Mouse (Mus musculus): ENCODE results near the gene Mfng. TPM values are rescaled to one million over a fixed set of nuclear protein-coding genes. Genes with fewer than 3 reads are reported as not detected.

The Mfng gene
- total RNA-seq, 1 experiment = 7.3 TPM

GRCm38 (mm10) chr15:78712335-78713258 is 60.7 kb downstream of the Mfng start:
- peak overlapping the region; percentile 63 to 66 for H3K4me3 ChIP-seq (ENCODE audit: insufficient read depth in 1 of 2, low read depth in 1 of 2, low read length in 2 of 2, poor library complexity in 1 of 2, severe bottlenecking in 1 of 2)

DNA sequence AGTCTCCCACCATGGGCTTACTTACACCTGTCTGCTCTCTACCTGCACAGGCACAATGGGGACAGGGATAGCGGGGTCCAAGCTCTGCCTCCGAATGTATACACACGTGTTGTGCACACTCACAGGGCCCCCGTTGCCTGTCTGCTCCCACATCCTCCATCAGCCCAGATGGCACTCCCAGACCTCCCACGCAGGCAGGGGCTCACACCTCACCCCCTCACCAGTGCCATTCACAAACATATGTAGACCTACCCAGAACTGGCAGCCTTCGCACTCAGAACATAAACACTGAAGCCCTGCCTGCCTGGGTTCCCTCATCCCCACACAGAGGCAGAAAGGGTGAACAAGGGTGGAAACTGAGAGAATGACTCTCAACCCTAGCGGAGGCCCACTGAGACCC is 61.3 kb downstream of the Mfng start:
- no peak for DNase-seq (ENCODE audit: low read depth, low spot score)
- Histone ChIP-seq H3K4me3 (ENCODE audit: insufficient read depth in 1 of 2, low read depth in 1 of 2, low read length in 2 of 2, poor library complexity in 1 of 2, severe bottlenecking in 1 of 2) (no peak overlapping the region), H3K36me3 (ENCODE audit: control insufficient read depth, insufficient read depth, low read length, poor library complexity, severe bottlenecking) (no peaks in the 10 kb centered on the region), H3K27ac (ENCODE audit: insufficient read depth, low read depth, low read length, poor library complexity, severe bottlenecking) (no peak overlapping the region), H3K4me1 (ENCODE audit: control insufficient read depth in 2 of 2, insufficient read depth in 2 of 2, low read length in 2 of 2, poor library complexity in 1 of 2) (peaks cover 0 to 5% of the 10 kb centered on the region in 2 experiments; a peak in 1 of 4 replicates), H3K9ac (ENCODE audit: insufficient read depth, low read depth, low read length, poor library complexity, severe bottlenecking) (no peak overlapping the region), H3K9me3 (ENCODE audit: control insufficient read depth, insufficient read depth, low read depth, low read length) (no peaks in the 10 kb centered on the region)
- TF ChIP-seq CHD2 (IDR thresholded peaks at IDR 0.05; ENCODE audit: low read depth, low read length) = no peak
- no peak for TF ChIP-seq HCFC1 (IDR thresholded peaks at IDR 0.05; ENCODE audit: borderline replicate concordance, insufficient read depth, low read length)
- no peak for TF ChIP-seq ZNF384 (IDR thresholded peaks at IDR 0.05; ENCODE audit: low read depth, low read length)
- TF ChIP-seq ZC3H11A (IDR thresholded peaks at IDR 0.05; ENCODE audit: borderline replicate concordance, low read depth, low read length) = no peak
- TF ChIP-seq MAFK (IDR thresholded peaks at IDR 0.05; ENCODE audit: insufficient read depth, low read depth, low read length) = no peak
- in situ Hi-C loops (cut with MboI; ENCODE audit: low sequenced_read_pairs in 2 of 2, unreplicated experiment in 2 of 2) = no loop called here

More at GRCm38 (mm10) chr15:78712335-78713258, 60.7 kb downstream of the Mfng start:
- H3K9me3 ChIP-seq (ENCODE audit: control insufficient read depth, insufficient read depth, low read depth, low read length) = no peaks in the 10 kb centered on the region
- no peak overlapping the region for H3K9ac ChIP-seq (ENCODE audit: insufficient read depth, low read depth, low read length, poor library complexity, severe bottlenecking)
- no peaks in the 10 kb centered on the region for H3K36me3 ChIP-seq (ENCODE audit: control insufficient read depth, insufficient read depth, low read length, poor library complexity, severe bottlenecking)
- in situ Hi-C loops (cut with MboI; ENCODE audit: low sequenced_read_pairs in 2 of 2, unreplicated experiment in 2 of 2) = no loop called here
- peaks cover 0 to 6% of the 10 kb centered on the region in 2 experiments; a peak in 1 of 4 replicates for H3K4me1 ChIP-seq (ENCODE audit: control insufficient read depth in 2 of 2, insufficient read depth in 2 of 2, low read length in 2 of 2, poor library complexity in 1 of 2)
- DNase-seq (ENCODE audit: low read depth, low spot score) = peak; percentile 59
- H3K27ac ChIP-seq (ENCODE audit: insufficient read depth, low read depth, low read length, poor library complexity, severe bottlenecking) = no peak overlapping the region
- TF ChIP-seq ZNF384 (IDR thresholded peaks at IDR 0.05; ENCODE audit: low read depth, low read length) = no peak
- no peak for TF ChIP-seq CHD2 (IDR thresholded peaks at IDR 0.05; ENCODE audit: low read depth, low read length)

- TF ChIP-seq HCFC1 (IDR thresholded peaks at IDR 0.05; ENCODE audit: borderline replicate concordance, insufficient read depth, low read length) (no peak), CHD2 (IDR thresholded peaks at IDR 0.05; ENCODE audit: low read depth, low read length) (no peak), ZC3H11A (IDR thresholded peaks at IDR 0.05; ENCODE audit: borderline replicate concordance, low read depth, low read length) (no peak), ZNF384 (IDR thresholded peaks at IDR 0.05; ENCODE audit: low read depth, low read length) (no peak), MAFK (IDR thresholded peaks at IDR 0.05; ENCODE audit: insufficient read depth, low read depth, low read length) (no peak)
- H3K27ac ChIP-seq (ENCODE audit: insufficient read depth, low read depth, low read length, poor library complexity, severe bottlenecking) = no peak overlapping the region
- H3K36me3 ChIP-seq (ENCODE audit: control insufficient read depth, insufficient read depth, low read length, poor library complexity, severe bottlenecking) = no peaks in the 10 kb centered on the region
- no peak for DNase-seq (ENCODE audit: low read depth, low spot score)
- H3K9me3 ChIP-seq (ENCODE audit: control insufficient read depth, insufficient read depth, low read depth, low read length) = no peaks in the 10 kb centered on the region
- in situ Hi-C loops (cut with MboI; ENCODE audit: low sequenced_read_pairs in 2 of 2, unreplicated experiment in 2 of 2) = no loop called here
- H3K4me3 ChIP-seq (ENCODE audit: insufficient read depth in 1 of 2, low read depth in 1 of 2, low read length in 2 of 2, poor library complexity in 1 of 2, severe bottlenecking in 1 of 2) = no peak overlapping the region
- H3K4me1 ChIP-seq (ENCODE audit: control insufficient read depth in 2 of 2, insufficient read depth in 2 of 2, low read length in 2 of 2, poor library complexity in 1 of 2) = peaks cover 0 to 5% of the 10 kb centered on the region in 2 experiments; a peak in 1 of 4 replicates
- H3K9ac ChIP-seq (ENCODE audit: insufficient read depth, low read depth, low read length, poor library complexity, severe bottlenecking) = no peak overlapping the region
Observed at GRCm38 (mm10) chr15:78710634-78711033, 62.6 kb downstream of the Mfng start.

- no peak for DNase-seq (ENCODE audit: low read depth, low spot score)
- no peaks in the 10 kb centered on the region for H3K9me3 ChIP-seq (ENCODE audit: control insufficient read depth, insufficient read depth, low read depth, low read length)
- H3K4me1 ChIP-seq (ENCODE audit: control insufficient read depth in 2 of 2, insufficient read depth in 2 of 2, low read length in 2 of 2, poor library complexity in 1 of 2) = peaks cover 0 to 5% of the 10 kb centered on the region in 2 experiments; a peak in 1 of 4 replicates
- H3K27ac ChIP-seq (ENCODE audit: insufficient read depth, low read depth, low read length, poor library complexity, severe bottlenecking) = no peak overlapping the region
- H3K36me3 ChIP-seq (ENCODE audit: control insufficient read depth, insufficient read depth, low read length, poor library complexity, severe bottlenecking) = no peaks in the 10 kb centered on the region
- in situ Hi-C loops (cut with MboI; ENCODE audit: low sequenced_read_pairs in 2 of 2, unreplicated experiment in 2 of 2) = no loop called here
- TF ChIP-seq ZC3H11A (IDR thresholded peaks at IDR 0.05; ENCODE audit: borderline replicate concordance, low read depth, low read length) (no peak), CHD2 (IDR thresholded peaks at IDR 0.05; ENCODE audit: low read depth, low read length) (no peak), HCFC1 (IDR thresholded peaks at IDR 0.05; ENCODE audit: borderline replicate concordance, insufficient read depth, low read length) (no peak), MAFK (IDR thresholded peaks at IDR 0.05; ENCODE audit: insufficient read depth, low read depth, low read length) (no peak), ZNF384 (IDR thresholded peaks at IDR 0.05; ENCODE audit: low read depth, low read length) (no peak)
- H3K4me3 ChIP-seq (ENCODE audit: insufficient read depth in 1 of 2, low read depth in 1 of 2, low read length in 2 of 2, poor library complexity in 1 of 2, severe bottlenecking in 1 of 2) = no peak overlapping the region
- H3K9ac ChIP-seq (ENCODE audit: insufficient read depth, low read depth, low read length, poor library complexity, severe bottlenecking) = no peak overlapping the region
Observed at GRCm38 (mm10) chr15:78709767-78710166, 63.5 kb downstream of the Mfng start.

All from ES-E14 (cell line).